Mouse (Mus musculus): ENCODE measurements around the gene Prkd3. TPM values are rescaled to one million over a fixed set of nuclear protein-coding genes. Genes with fewer than 3 reads are reported as not detected.
A peak's percentile ranks its signal among the peaks of the same experiment; 100 is the strongest.

Gene Prkd3
- polyA plus RNA-seq, 1 experiment from 2014 or later: 46.2 TPM

- no peaks in the 10 kb centered on the region for H3K27me3 ChIP-seq
- ATAC-seq: no peak
- in situ Hi-C loops (cut with MboI; ENCODE audit: low pct_unique_long_range_greater_than_20kb): no loop called here
- DNase-seq (ENCODE audit: low read depth, low spot score): no peak
- no peak for TF ChIP-seq CTCF (IDR thresholded peaks at IDR 0.05)
- CTCF ChIA-PET: interaction anchor here (0.5 kb wide), 1 partner anchor 13 kb away, joined by 3 read pairs; no protein-coding TSS in a partner anchor
- POLR2A ChIA-PET: no interaction called here
Observed at GRCm38 (mm10) chr17:79013625-79014024, 7.0 kb downstream of the Prkd3 start.

DNA sequence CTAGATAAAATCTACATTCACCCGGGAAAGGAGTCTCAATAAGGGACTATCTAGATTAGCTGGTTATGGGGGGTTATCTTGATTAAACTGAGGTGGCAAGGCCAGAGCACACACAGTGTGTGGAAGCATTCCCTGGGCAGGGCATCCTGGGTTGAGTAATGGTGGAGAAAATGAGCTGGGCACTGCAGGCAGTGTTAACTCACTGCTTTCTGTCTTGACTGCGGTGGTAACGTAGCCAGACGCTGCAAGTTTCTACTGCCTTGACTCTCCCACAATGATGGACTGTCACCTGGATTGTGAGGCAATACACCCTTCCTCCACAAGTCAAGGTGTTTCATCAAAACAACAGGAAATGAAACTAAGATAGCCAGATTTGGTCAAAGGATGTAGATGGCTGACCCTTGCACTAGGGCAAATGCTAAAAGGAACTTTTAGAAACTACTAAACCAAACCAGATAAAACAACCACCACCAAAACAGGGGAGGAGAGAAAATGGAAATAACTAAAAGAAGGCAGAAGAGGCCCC, 20.8 kb downstream of the Prkd3 start:
- in situ Hi-C loops (cut with MboI; ENCODE audit: low pct_unique_long_range_greater_than_20kb): no loop called here
- no peak for TF ChIP-seq CTCF (IDR thresholded peaks at IDR 0.05)
- DNase-seq (ENCODE audit: low read depth, low spot score): no peak
- ATAC-seq: no peak
- no peaks in the 10 kb centered on the region for H3K27me3 ChIP-seq
- CTCF ChIA-PET: no interaction called here
- POLR2A ChIA-PET: no interaction called here

GRCm38 (mm10) chr17:78999189-78999588, 21.4 kb downstream of the Prkd3 start:
- no peaks in the 10 kb centered on the region for H3K27me3 ChIP-seq
- ATAC-seq (no peak), DNase-seq (ENCODE audit: low read depth, low spot score) (no peak)
- POLR2A ChIA-PET: no interaction called here
- CTCF ChIA-PET: no interaction called here
- in situ Hi-C loops (cut with MboI; ENCODE audit: low pct_unique_long_range_greater_than_20kb): no loop called here
- no peak for TF ChIP-seq CTCF (IDR thresholded peaks at IDR 0.05)

GRCm38 (mm10) chr17:78998130-78998529, 22.5 kb downstream of the Prkd3 start:
- CTCF ChIA-PET: no interaction called here
- DNase-seq (ENCODE audit: low read depth, low spot score) (no peak), ATAC-seq (peak; percentile 39)
- no peaks in the 10 kb centered on the region for H3K27me3 ChIP-seq
- POLR2A ChIA-PET: no interaction called here
- TF ChIP-seq CTCF (IDR thresholded peaks at IDR 0.05): no peak
- in situ Hi-C loops (cut with MboI; ENCODE audit: low pct_unique_long_range_greater_than_20kb): no loop called here

- in situ Hi-C loops (cut with MboI; ENCODE audit: low pct_unique_long_range_greater_than_20kb): no loop called here
- no peak for ATAC-seq
- POLR2A ChIA-PET: interaction anchor here (0.7 kb wide), 2 partner anchors 16 to 357 kb away, joined by 5 read pairs; no protein-coding TSS in a partner anchor
- H3K27me3 ChIP-seq: no peaks in the 10 kb centered on the region
- no peak for DNase-seq (ENCODE audit: low read depth, low spot score)
- CTCF ChIA-PET: interaction anchor here (0.8 to 2.0 kb wide), 3 partner anchors 10 to 24 kb away, joined by 3 to 7 read pairs (median 5); no protein-coding TSS in a partner anchor
- no peak for TF ChIP-seq CTCF (IDR thresholded peaks at IDR 0.05)
Observed at GRCm38 (mm10) chr17:78994931-78995820, 25.4 kb downstream of the Prkd3 start.

DNA sequence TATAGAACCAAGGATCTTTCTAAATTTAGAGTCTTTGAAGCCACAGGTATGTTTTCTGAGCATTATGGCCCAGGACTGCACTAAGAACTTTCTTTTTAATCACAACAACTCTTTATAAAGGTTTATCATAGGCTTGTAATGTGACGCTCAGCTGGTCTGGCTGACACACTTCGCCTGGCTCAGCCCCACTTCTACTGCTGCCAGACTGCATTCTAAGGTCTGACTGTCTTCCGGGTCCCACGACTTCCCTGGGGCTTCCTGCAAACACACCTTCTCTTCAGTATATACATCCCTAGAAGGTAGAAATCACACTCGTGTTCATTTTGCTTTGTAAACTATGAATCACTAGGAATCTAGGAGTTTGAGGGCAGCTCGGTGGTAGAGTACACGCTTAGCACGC, 26.2 kb downstream of the Prkd3 start:
- DNase-seq (ENCODE audit: low read depth, low spot score): no peak
- POLR2A ChIA-PET: no interaction called here

GRCm38 (mm10) chr17:78993670-78994069, 26.9 kb downstream of the Prkd3 start:
- TF ChIP-seq CTCF (IDR thresholded peaks at IDR 0.05): no peak
- DNase-seq (ENCODE audit: low read depth, low spot score) (no peak), ATAC-seq (no peak)
- POLR2A ChIA-PET: no interaction called here
- no peaks in the 10 kb centered on the region for H3K27me3 ChIP-seq
- CTCF ChIA-PET: interaction anchor here (2.0 kb wide), 1 partner anchor 8 kb away, joined by 5 read pairs; no protein-coding TSS in a partner anchor
- in situ Hi-C loops (cut with MboI; ENCODE audit: low pct_unique_long_range_greater_than_20kb): no loop called here

More for the DNA sequence above, 26.2 kb downstream of the Prkd3 start:
- CTCF ChIA-PET: interaction anchor here (2.0 kb wide), 1 partner anchor 9 kb away, joined by 5 read pairs; no protein-coding TSS in a partner anchor
- in situ Hi-C loops (cut with MboI; ENCODE audit: low pct_unique_long_range_greater_than_20kb): no loop called here
- no peaks in the 10 kb centered on the region for H3K27me3 ChIP-seq
- ATAC-seq: no peak
- no peak for TF ChIP-seq CTCF (IDR thresholded peaks at IDR 0.05)

- in situ Hi-C loops (cut with MboI; ENCODE audit: low pct_unique_long_range_greater_than_20kb): no loop called here
- DNase-seq (ENCODE audit: low read depth, low spot score) (no peak), ATAC-seq (no peak)
- H3K27me3 ChIP-seq: no peaks in the 10 kb centered on the region
- CTCF ChIA-PET: no interaction called here
- TF ChIP-seq CTCF (IDR thresholded peaks at IDR 0.05): no peak
- POLR2A ChIA-PET: interaction anchor here (0.9 kb wide), 1 partner anchor 1068 kb away, joined by 3 read pairs; no protein-coding TSS in a partner anchor
Observed at GRCm38 (mm10) chr17:78992303-78993027, 28.2 kb downstream of the Prkd3 start.

GRCm38 (mm10) chr17:78991549-78991948, 29.1 kb downstream of the Prkd3 start:
- no peak for ATAC-seq
- no peak for DNase-seq (ENCODE audit: low read depth, low spot score)
- in situ Hi-C loops (cut with MboI; ENCODE audit: low pct_unique_long_range_greater_than_20kb): no loop called here
- no peaks in the 10 kb centered on the region for H3K27me3 ChIP-seq
- POLR2A ChIA-PET: interaction anchor here (0.9 kb wide), 1 partner anchor 1069 kb away, joined by 3 read pairs; no protein-coding TSS in a partner anchor
- TF ChIP-seq CTCF (IDR thresholded peaks at IDR 0.05): no peak
- CTCF ChIA-PET: interaction anchor here (1.2 kb wide), 1 partner anchor 15 kb away, joined by 3 read pairs; no protein-coding TSS in a partner anchor

- ATAC-seq (no peak), DNase-seq (ENCODE audit: low read depth, low spot score) (no peak)
- no peaks in the 10 kb centered on the region for H3K27me3 ChIP-seq
- ChIA-PET CTCF (no interaction called here), POLR2A (no interaction called here)
- in situ Hi-C loops (cut with MboI; ENCODE audit: low pct_unique_long_range_greater_than_20kb): no loop called here
- TF ChIP-seq CTCF (IDR thresholded peaks at IDR 0.05): no peak
Observed at GRCm38 (mm10) chr17:78989015-78989414, 31.6 kb downstream of the Prkd3 start.

Measured in Patski (cell line).